Comparison of ENCODE assay signal across 19 mouse cellular contexts in genomic region chr11:76415985-76416384, GRCm38 (mm10). TPM values are rescaled to one million over a fixed set of nuclear protein-coding genes. Genes with fewer than 3 reads are reported as not detected.
A peak's percentile ranks its signal among the peaks of the same experiment; 100 is the strongest.
DNase-seq lines count a peak whose midpoint lies in the region; ATAC-seq and TF ChIP-seq lines count a peak whose summit lies in the region.
"Had no signal": no experiment of that assay in that cellular context is flagged by ENCODE, and none has a peak within 500 bp of the region (broad histone marks: within the 10 kb centered on the region; RNA-seq: fewer than 3 reads in every experiment).

No protein-coding gene starts in this region.

- ATAC-seq in limb, embryonic 12.5 days (ENCODE audit: insufficient number of reproducible peaks, insufficient read depth, low FRiP score, low TSS enrichment, low read depth) = 0 out of 2 replicates have a peak, but pooled peaks have one; percentile 32
- peak; percentile 50; the same call in 1 of the 2 replicates for ATAC-seq in embryonic facial prominence, embryonic 14.5 days (ENCODE audit: low read depth)
- peak; percentile 12; the same call in 1 of the 2 replicates for ATAC-seq in limb, embryonic 14.5 days (ENCODE audit: low FRiP score, low read depth)
- ATAC-seq: forebrain, embryonic 14.5 days; midbrain, embryonic 15.5 days had no signal

- no peaks in the 10 kb centered on the region for H3K9me3 ChIP-seq in limb, embryonic 12.5 days
- H3K9me3 ChIP-seq in limb, embryonic 10.5 days (replicated peaks) = no peaks in the 10 kb centered on the region
- H3K9me3 ChIP-seq in embryonic facial prominence, embryonic 14.5 days (ENCODE audit: control insufficient read depth, low read length) = no peaks in the 10 kb centered on the region
- H3K9me3 ChIP-seq in limb, embryonic 14.5 days (ENCODE audit: control insufficient read depth, low read length) = no peaks in the 10 kb centered on the region
- H3K9me3 ChIP-seq: embryonic facial prominence, embryonic 13.5 days; midbrain, embryonic 15.5 days had no signal

- no peak for TF ChIP-seq POLR2A in limb, embryonic 14.5 days (IDR thresholded peaks at IDR 0.05; ENCODE audit: borderline replicate concordance, extremely low read depth, insufficient read depth, insufficient read length)
- no peak for TF ChIP-seq POLR2A in heart, adult 2 months (IDR thresholded peaks at IDR 0.05; ENCODE audit: insufficient read depth, low read depth, low read length)

- H3K36me3 ChIP-seq in limb, embryonic 12.5 days = peaks cover 90% of the 10 kb centered on the region
- H3K36me3 ChIP-seq in limb, embryonic 10.5 days = peaks cover 97% of the 10 kb centered on the region
- H3K36me3 ChIP-seq in embryonic facial prominence, embryonic 14.5 days (ENCODE audit: control insufficient read depth, insufficient read depth, low read length) = peaks cover 76% of the 10 kb centered on the region
- peaks cover 74% of the 10 kb centered on the region for H3K36me3 ChIP-seq in limb, embryonic 14.5 days (ENCODE audit: control insufficient read depth, insufficient read depth, low read length)
- H3K36me3 ChIP-seq in heart, adult 2 months (ENCODE audit: control insufficient read depth, insufficient read depth, low read length) = no peaks in the 10 kb centered on the region

- intact Hi-C loops in heart, adult 2 months (cut with DNase I) = no loop called here

- peak overlapping the region; percentile 36; the same call in 1 of the 2 replicates for H3K27ac ChIP-seq in limb, embryonic 12.5 days
- no peak overlapping the region; the same call in 1 of the 2 replicates for H3K27ac ChIP-seq in limb, embryonic 10.5 days
- no peak overlapping the region; the same call in 1 of the 2 replicates for H3K27ac ChIP-seq in embryonic facial prominence, embryonic 14.5 days (replicated peaks; ENCODE audit: low read depth, low read length)
- 0 out of 2 replicates have a peak overlapping the region, but pooled peaks have one; percentile 10 for H3K27ac ChIP-seq in limb, embryonic 14.5 days (replicated peaks; ENCODE audit: low read depth, low read length)
- H3K27ac ChIP-seq in heart, adult 2 months = no peak overlapping the region
- H3K27ac ChIP-seq: embryonic facial prominence, embryonic 13.5 days; midbrain, embryonic 15.5 days had no signal

- peaks cover 29% of the 10 kb centered on the region for H3K4me1 ChIP-seq in limb, embryonic 12.5 days (replicated peaks)
- H3K4me1 ChIP-seq in limb, embryonic 10.5 days = peaks cover 51% of the 10 kb centered on the region
- no peaks in the 10 kb centered on the region for H3K4me1 ChIP-seq in embryonic facial prominence, embryonic 14.5 days (ENCODE audit: control insufficient read depth, insufficient read depth, low read length)
- peaks cover 20% of the 10 kb centered on the region for H3K4me1 ChIP-seq in limb, embryonic 14.5 days (ENCODE audit: control insufficient read depth, insufficient read depth, low read length)
- no peaks in the 10 kb centered on the region for H3K4me1 ChIP-seq in heart, adult 2 months (ENCODE audit: control insufficient read depth, insufficient read depth, low read length)
- H3K4me1 ChIP-seq: embryonic facial prominence, embryonic 13.5 days; midbrain, embryonic 15.5 days had no signal

- H3K27me3 ChIP-seq in limb, embryonic 12.5 days = no peaks in the 10 kb centered on the region
- no peaks in the 10 kb centered on the region for H3K27me3 ChIP-seq in limb, embryonic 10.5 days (ENCODE audit: low read depth, poor library complexity, severe bottlenecking)
- no peaks in the 10 kb centered on the region for H3K27me3 ChIP-seq in embryonic facial prominence, embryonic 14.5 days (replicated peaks; ENCODE audit: control insufficient read depth, insufficient read depth, low read length)
- H3K27me3 ChIP-seq in limb, embryonic 14.5 days (ENCODE audit: control insufficient read depth, insufficient read depth, low read length) = no peaks in the 10 kb centered on the region
- H3K27me3 ChIP-seq in heart, adult 2 months (ENCODE audit: control insufficient read depth, insufficient read depth, low read length) = no peaks in the 10 kb centered on the region
- H3K27me3 ChIP-seq: embryonic facial prominence, embryonic 13.5 days; midbrain, embryonic 15.5 days had no signal

- no peak for DNase-seq in limb, embryonic 10.5 days (ENCODE audit: low spot score)
- peak; percentile 57 for DNase-seq in embryonic facial prominence, embryonic 14.5 days (ENCODE audit: low spot score)
- DNase-seq in limb, embryonic 14.5 days (ENCODE audit: low spot score) = no peak
- no peak for DNase-seq in adrenal gland, postnatal 36 days
- DNase-seq in frontal cortex, postnatal 14 days (ENCODE audit: low spot score in 2 of 2) = no peak
- no peak for DNase-seq in heart, adult 2 months
- DNase-seq: adrenal gland, postnatal 14 days; cerebellum, adult 9-10 months; heart, postnatal 14 days; kidney, adult 18-20 months; kidney, postnatal 36 days; left cerebral cortex, postnatal 4 days; lung, postnatal 4 days; right cerebral cortex, postnatal 14 days; thymus, adult 18-20 months had no signal

- no peak for TF ChIP-seq EP300 in heart, adult 2 months (IDR thresholded peaks at IDR 0.05; ENCODE audit: insufficient read depth, low read depth, low read length)

- no peak for TF ChIP-seq CTCF in heart, adult 2 months (IDR thresholded peaks at IDR 0.05)

- WGBS in limb, embryonic 12.5 days = 36% methylated on average over 2 of the region's 2 CpGs
- 39% methylated on average over 2 of the region's 2 CpGs for WGBS in limb, embryonic 10.5 days
- 30% methylated on average over 2 of the region's 2 CpGs for WGBS in embryonic facial prominence, embryonic 14.5 days
- 41% methylated on average over 2 of the region's 2 CpGs for WGBS in limb, embryonic 14.5 days
- 51% methylated on average over 2 of the region's 2 CpGs for whole genome bisulfite sequencing in heart, adult 2 months

- H3K4me3 ChIP-seq in limb, embryonic 12.5 days (replicated peaks) = no peak overlapping the region
- no peak overlapping the region for H3K4me3 ChIP-seq in limb, embryonic 10.5 days
- no peak overlapping the region for H3K4me3 ChIP-seq in embryonic facial prominence, embryonic 14.5 days (ENCODE audit: low read depth, low read length)
- H3K4me3 ChIP-seq in limb, embryonic 14.5 days (replicated peaks; ENCODE audit: low read length) = no peak overlapping the region
- H3K4me3 ChIP-seq in heart, adult 2 months = no peak overlapping the region
- H3K4me3 ChIP-seq: embryonic facial prominence, embryonic 13.5 days; midbrain, embryonic 15.5 days had no signal

- no peaks in the 10 kb centered on the region for H3K79me2 ChIP-seq in heart, adult 2 months (replicated peaks; ENCODE audit: control insufficient read depth, insufficient read depth, low read length)

- no peak overlapping the region for H3K4me2 ChIP-seq in limb, embryonic 12.5 days
- no peak overlapping the region for H3K4me2 ChIP-seq in embryonic facial prominence, embryonic 14.5 days (ENCODE audit: low read depth, low read length)
- H3K4me2 ChIP-seq in limb, embryonic 14.5 days (replicated peaks; ENCODE audit: low read depth, low read length, severe bottlenecking) = no peak overlapping the region
- H3K4me2 ChIP-seq: embryonic facial prominence, embryonic 13.5 days; midbrain, embryonic 15.5 days had no signal

- H3K9ac ChIP-seq in limb, embryonic 12.5 days (replicated peaks) = no peak overlapping the region
- no peak overlapping the region for H3K9ac ChIP-seq in embryonic facial prominence, embryonic 14.5 days (ENCODE audit: low read depth, low read length)
- no peak overlapping the region for H3K9ac ChIP-seq in limb, embryonic 14.5 days (ENCODE audit: low read depth, low read length, severe bottlenecking)
- no peak overlapping the region for H3K9ac ChIP-seq in heart, adult 2 months (ENCODE audit: low read depth, low read length)
- H3K9ac ChIP-seq: embryonic facial prominence, embryonic 13.5 days; midbrain, embryonic 15.5 days had no signal

RNA-seq across cellular contexts. Expression of gene Timm22, which starts 9.2 kb away (rescaled TPM):
- polyA plus RNA-seq in limb, embryonic 12.5 days (2016; fragmentation: Nextera tagmentation; extraction: Ambion mirVana) = 127 and 149 TPM in 2 replicates
- 144 and 147 TPM in 2 replicates for polyA plus RNA-seq in limb, embryonic 10.5 days (2016; fragmentation: Nextera tagmentation; extraction: Ambion mirVana)
- polyA plus RNA-seq in embryonic facial prominence, embryonic 14.5 days (2014; fragmentation: Nextera tagmentation; extraction: Ambion mirVana) = 113 and 124 TPM in 2 replicates
- 34.8 and 38.5 TPM in 2 replicates for polyA plus RNA-seq in limb, embryonic 14.5 days (2012; rRNA removed)
- polyA plus RNA-seq in limb, embryonic 14.5 days (2014; fragmentation: Nextera tagmentation; extraction: Ambion mirVana) = 125 and 128 TPM in 2 replicates
- 10 to 100 TPM; 45.9 to 48.6 TPM for total RNA-seq in adrenal gland, postnatal 36 days (2021)
- total RNA-seq in heart, adult 2 months (2021) = 10 to 100 TPM; 35.3 to 40.4 TPM
- polyA plus RNA-seq in heart, adult 2 months (2012; rRNA removed) = 10.4 and 21.0 TPM in 2 replicates

RNA-seq across cellular contexts. Expression of gene Nxn, which starts 17.0 kb away (rescaled TPM):
- 61.2 and 67.7 TPM in 2 replicates for polyA plus RNA-seq in limb, embryonic 12.5 days (2016; fragmentation: Nextera tagmentation; extraction: Ambion mirVana)
- polyA plus RNA-seq in limb, embryonic 10.5 days (2016; fragmentation: Nextera tagmentation; extraction: Ambion mirVana) = 53.3 and 55.7 TPM in 2 replicates
- polyA plus RNA-seq in embryonic facial prominence, embryonic 14.5 days (2014; fragmentation: Nextera tagmentation; extraction: Ambion mirVana) = 63.8 and 70.2 TPM in 2 replicates
- polyA plus RNA-seq in limb, embryonic 14.5 days (2012; rRNA removed) = 69.9 and 74.4 TPM in 2 replicates
- 78.1 TPM in 2 replicates for polyA plus RNA-seq in limb, embryonic 14.5 days (2014; fragmentation: Nextera tagmentation; extraction: Ambion mirVana)
- total RNA-seq in adrenal gland, postnatal 36 days (2021) = 10 to 100 TPM; 28.3 to 29.7 TPM
- 10 to 100 TPM; 14.6 to 19.1 TPM for total RNA-seq in heart, adult 2 months (2021)
- 10.0 and 14.0 TPM in 2 replicates for polyA plus RNA-seq in heart, adult 2 months (2012; rRNA removed)

Comparison
In these comparisons a context has a peak if more than half of its experiments do, and no peak if none do; other contexts are left out.
1. H3K27ac ChIP-seq: peak in limb, embryonic 12.5 days (single experiment) and limb, embryonic 14.5 days (single experiment); none in limb, embryonic 10.5 days (single experiment), embryonic facial prominence, embryonic 14.5 days (single experiment) and heart, adult 2 months (single experiment).
2. Peak in every context shown above with its lines, with median percentiles within 50 percentile points of each other: ATAC-seq.